Mouse (Mus musculus): ENCODE results near the gene Foxd3. TPM values are rescaled to one million over a fixed set of nuclear protein-coding genes. Genes with fewer than 3 reads are reported as not detected.

Foxd3 gene
- 0.62 and 0.86 TPM in 2 replicates for polyA plus RNA-seq (2012; rRNA removed; ENCODE audit: low replicate concordance)

DNA sequence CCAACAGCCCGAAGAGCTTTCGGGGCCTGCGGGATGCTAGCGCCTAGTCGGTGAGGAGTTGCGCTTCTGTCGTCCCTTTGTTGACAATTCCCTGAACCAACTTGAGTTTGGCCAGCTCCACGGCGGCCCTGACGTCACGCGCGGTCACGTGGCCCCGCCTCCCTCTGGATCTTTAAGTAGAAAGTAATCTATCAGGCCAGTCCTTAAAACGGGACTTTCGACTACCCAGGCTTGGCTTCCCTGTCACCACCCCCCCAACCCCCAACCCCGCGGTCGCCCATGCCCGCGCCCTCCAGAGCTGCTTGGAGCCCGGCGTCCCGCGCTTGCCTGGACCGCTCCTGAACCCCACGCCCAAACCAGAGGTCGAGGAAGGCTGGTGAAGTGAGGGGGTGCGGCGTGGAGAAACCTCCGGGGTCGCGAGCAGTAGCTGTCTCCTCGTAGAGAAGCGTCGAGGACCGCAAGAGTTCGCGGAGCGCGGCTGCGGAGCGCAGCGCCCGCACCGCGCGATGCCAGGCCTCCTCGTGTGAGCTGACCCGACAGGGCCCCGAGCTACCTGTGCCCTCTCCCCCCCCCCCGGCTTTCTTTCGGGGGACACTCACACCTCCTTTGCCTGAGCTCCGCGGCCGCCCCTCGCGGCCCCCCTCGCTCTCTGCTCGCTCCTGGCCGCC is at the start of gene Foxd3:
Gene Foxd3, plus strand, starts transcription at position 363 of the 668 bp plus-strand sequence.

Other genes starting within 250 kb of the Foxd3 start
- 1.7 and 4.9 TPM in 2 replicates for gene Alg6, start 59.4 kb downstream of the Foxd3 start, polyA plus RNA-seq (2012; rRNA removed; ENCODE audit: low replicate concordance)
- gene Efcab7, start 172.9 kb downstream of the Foxd3 start, polyA plus RNA-seq (2012; rRNA removed; ENCODE audit: low replicate concordance): 1.3 and 3.5 TPM in 2 replicates